Mouse (Mus musculus) embryonic facial prominence, embryonic 12.5 days (tissue): Measurements from ENCODE around the gene Nrp2. TPM values are rescaled to one million over a fixed set of nuclear protein-coding genes. Genes with fewer than 3 reads are reported as not detected.
A peak's percentile ranks its signal among the peaks of the same experiment; 100 is the strongest.

Experiments
- ATAC-seq: fragments of 200-750 bp; cut with Nextera tagmentation; 2 replicates; pipeline ENCODE4 v1.8.0; 2017; ENCODE audit not compliant: insufficient number of reproducible peaks, insufficient read depth, low FRiP score, low TSS enrichment
- H3K27ac ChIP-seq: fragments of 300-500 bp; sonication (generic); 2 replicates; pipeline ENCODE4 v1.5.1; 2016; ENCODE audit warnings: mild to moderate bottlenecking
- H3K27me3 ChIP-seq: fragments of 300-500 bp; sonication (generic); 2 replicates; pipeline ENCODE4 v1.6.1; 2016; ENCODE audit warnings: mild to moderate bottlenecking, moderate library complexity
- H3K36me3 ChIP-seq: fragments of 300-500 bp; sonication (generic); 2 replicates; pipeline ENCODE4 v1.6.1; 2016; ENCODE audit warnings: mild to moderate bottlenecking
- H3K4me1 ChIP-seq: fragments of 300-500 bp; sonication (generic); 2 replicates; pipeline ENCODE4 v1.6.1; 2016
- H3K4me2 ChIP-seq: fragments of 300-500 bp; sonication (generic); replicated peaks from 2 replicates; pipeline ENCODE4 v1.6.1; 2016; ENCODE audit warnings: mild to moderate bottlenecking, moderate library complexity
- H3K4me3 ChIP-seq: fragments of 300-500 bp; sonication (generic); 2 replicates; pipeline ENCODE4 v1.5.1; 2016; ENCODE audit warnings: mild to moderate bottlenecking
- H3K9ac ChIP-seq: fragments of 300-500 bp; sonication (generic); 2 replicates; pipeline ENCODE4 v1.6.1; 2016; ENCODE audit warnings: mild to moderate bottlenecking, moderate library complexity
- H3K9me3 ChIP-seq: fragments of 300-500 bp; sonication (generic); 2 replicates; pipeline ENCODE4 v1.6.1; 2016; ENCODE audit warnings: mild to moderate bottlenecking, moderate library complexity
- WGBS: fragments of 180-500 bp; shearing (Covaris S2); methylation state at CpG from one replicate; pipeline ENCODE4 v1.1.7; 2016; 5-methylcytosine and 5-hydroxymethylcytosine counted together
- polyA plus RNA-seq: library from polyadenylated mRNA; unstranded; fragments of >200 nt; fragmentation: Nextera tagmentation; extraction: Ambion mirVana; gene quantifications from 2 replicates; pipeline ENCODE4 v1.2.1, GENCODE M21; 2016

The Nrp2 gene
- 45.1 and 46.2 TPM in 2 replicates for polyA plus RNA-seq

DNA sequence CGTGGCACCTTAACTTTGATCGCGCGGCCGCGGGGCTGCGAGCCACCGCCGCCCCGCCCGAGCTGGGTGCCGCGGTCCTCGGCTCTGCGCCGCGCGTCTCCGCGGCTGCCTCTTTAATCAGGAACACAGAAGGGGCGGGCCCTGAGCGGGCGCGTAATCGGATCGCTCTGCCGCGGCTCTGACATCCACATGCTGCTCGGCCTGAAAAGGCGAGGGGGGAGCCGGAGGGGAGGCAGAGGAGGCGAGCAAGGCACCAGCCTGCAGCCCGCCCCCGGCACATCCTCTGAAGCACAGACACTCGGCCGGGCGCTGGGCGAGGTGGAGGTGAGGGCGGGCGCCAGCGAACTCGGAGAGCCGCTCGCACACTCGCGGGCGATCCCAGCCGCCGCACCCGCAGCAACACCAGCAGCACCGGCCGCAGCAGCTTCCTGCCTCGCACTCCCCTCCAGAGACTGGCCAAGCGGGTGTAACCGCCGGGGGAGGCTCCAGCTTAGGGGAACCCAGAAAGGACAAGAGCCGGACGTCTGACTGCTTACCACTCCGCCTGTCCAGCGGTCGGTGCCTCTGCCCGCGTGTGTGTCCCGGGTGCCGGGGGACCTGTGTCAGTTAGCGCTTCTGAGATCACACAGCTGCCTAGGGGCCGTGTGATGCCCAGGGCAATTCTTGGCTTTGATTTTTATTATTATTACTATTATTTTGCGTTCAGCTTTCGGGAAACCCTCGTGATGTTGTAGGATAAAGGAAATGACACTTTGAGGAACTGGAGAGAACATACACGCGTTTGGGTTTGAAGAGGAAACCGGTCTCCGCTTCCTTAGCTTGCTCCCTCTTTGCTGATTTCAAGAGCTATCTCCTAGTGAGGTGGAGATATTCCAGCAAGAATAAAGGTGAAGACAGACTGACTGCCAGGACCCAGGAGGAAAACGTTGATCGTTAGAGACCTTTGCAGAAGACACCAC lies at the start of gene Nrp2:
TSS of gene Nrp2 (plus strand) at position 128 of the 959 bp plus-strand sequence.
- Histone ChIP-seq H3K9me3 (no peaks in the 10 kb centered on the region), H3K36me3 (no peaks in the 10 kb centered on the region), H3K4me1 (peaks cover 24% of the 10 kb centered on the region), H3K4me2 (peak within 1 kb of the TSS; percentile 95), H3K27me3 (0 out of 2 replicates have a peak, but pooled peaks cover 4% of the 10 kb centered on the region), H3K27ac (peak within 1 kb of the TSS; percentile 70), H3K9ac (peak within 1 kb of the TSS; percentile 79), H3K4me3 (peak within 1 kb of the TSS; percentile 70)
- ATAC-seq = peak; percentile 77
- under 1% methylated on average over 70 of the region's 76 CpGs for WGBS

DNA sequence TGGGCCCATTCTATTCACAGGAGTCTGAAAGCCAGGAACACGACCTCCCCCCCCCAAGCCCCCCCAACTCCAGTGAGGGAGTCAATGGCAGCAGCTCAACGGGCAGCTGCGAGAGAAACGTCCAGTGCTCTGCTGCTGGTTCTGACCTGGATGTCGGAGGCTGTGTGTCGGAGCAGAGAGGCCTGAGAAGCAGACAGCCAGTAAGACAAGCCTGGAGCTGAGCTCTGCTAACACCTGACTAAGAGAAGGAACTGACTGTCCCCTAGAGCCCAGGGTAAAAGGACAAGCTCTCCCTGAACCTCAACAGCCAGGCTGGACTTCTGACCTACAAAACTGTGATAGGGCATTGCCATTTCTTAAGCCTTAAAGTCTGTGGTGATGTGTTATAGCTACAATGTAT lies 48.6 kb upstream of the Nrp2 start:
- H3K36me3 ChIP-seq = no peaks in the 10 kb centered on the region
- H3K4me2 ChIP-seq = no peak overlapping the region
- no peaks in the 10 kb centered on the region for H3K4me1 ChIP-seq
- H3K9ac ChIP-seq = no peak overlapping the region
- 64% methylated on average over 6 of the region's 6 CpGs for WGBS
- no peak overlapping the region for H3K4me3 ChIP-seq
- ATAC-seq = no peak
- H3K27me3 ChIP-seq = no peaks in the 10 kb centered on the region
- no peak overlapping the region for H3K27ac ChIP-seq
- H3K9me3 ChIP-seq = no peaks in the 10 kb centered on the region

DNA sequence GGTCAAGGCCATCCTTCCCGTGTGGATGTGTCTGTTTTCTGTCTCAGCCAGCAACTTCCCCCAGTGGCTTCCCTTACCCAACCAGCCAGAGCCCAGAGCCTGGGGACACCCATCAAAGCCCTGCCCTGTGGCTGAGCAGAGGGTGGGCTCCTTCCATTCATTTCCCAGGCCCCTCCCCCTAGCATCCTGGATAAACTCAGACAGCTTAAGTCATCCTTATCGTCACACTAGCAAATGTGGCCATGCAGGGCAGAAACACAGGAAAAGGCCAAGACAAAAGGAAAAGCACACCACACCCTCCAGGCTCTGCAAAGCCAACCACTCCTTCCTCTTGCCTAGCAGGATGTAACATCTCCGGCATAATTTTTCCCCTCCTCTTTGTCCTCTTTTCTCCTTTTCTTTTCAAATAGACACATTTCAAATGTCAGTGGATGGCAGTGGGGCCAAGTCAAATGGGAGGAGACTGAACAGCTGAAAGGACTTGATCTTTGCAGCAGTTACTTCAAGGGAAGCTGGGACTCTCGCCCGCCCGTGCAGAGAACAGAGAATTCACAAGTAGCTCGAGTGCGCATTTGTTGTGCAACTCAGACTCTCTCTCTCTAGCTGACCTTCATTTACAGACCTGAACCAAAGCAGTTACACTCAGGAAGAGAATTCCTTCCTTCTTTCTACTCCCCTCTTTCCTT lies 38.0 kb upstream of the Nrp2 start:
- Histone ChIP-seq H3K4me3 (no peak overlapping the region), H3K9me3 (peaks cover 4% of the 10 kb centered on the region; the same call in 1 of the 2 replicates), H3K4me2 (no peak overlapping the region), H3K27me3 (no peaks in the 10 kb centered on the region), H3K27ac (no peak overlapping the region), H3K36me3 (no peaks in the 10 kb centered on the region), H3K9ac (no peak overlapping the region), H3K4me1 (no peaks in the 10 kb centered on the region)
- no peak for ATAC-seq
- WGBS = 49% methylated on average over 8 of the region's 8 CpGs

DNA sequence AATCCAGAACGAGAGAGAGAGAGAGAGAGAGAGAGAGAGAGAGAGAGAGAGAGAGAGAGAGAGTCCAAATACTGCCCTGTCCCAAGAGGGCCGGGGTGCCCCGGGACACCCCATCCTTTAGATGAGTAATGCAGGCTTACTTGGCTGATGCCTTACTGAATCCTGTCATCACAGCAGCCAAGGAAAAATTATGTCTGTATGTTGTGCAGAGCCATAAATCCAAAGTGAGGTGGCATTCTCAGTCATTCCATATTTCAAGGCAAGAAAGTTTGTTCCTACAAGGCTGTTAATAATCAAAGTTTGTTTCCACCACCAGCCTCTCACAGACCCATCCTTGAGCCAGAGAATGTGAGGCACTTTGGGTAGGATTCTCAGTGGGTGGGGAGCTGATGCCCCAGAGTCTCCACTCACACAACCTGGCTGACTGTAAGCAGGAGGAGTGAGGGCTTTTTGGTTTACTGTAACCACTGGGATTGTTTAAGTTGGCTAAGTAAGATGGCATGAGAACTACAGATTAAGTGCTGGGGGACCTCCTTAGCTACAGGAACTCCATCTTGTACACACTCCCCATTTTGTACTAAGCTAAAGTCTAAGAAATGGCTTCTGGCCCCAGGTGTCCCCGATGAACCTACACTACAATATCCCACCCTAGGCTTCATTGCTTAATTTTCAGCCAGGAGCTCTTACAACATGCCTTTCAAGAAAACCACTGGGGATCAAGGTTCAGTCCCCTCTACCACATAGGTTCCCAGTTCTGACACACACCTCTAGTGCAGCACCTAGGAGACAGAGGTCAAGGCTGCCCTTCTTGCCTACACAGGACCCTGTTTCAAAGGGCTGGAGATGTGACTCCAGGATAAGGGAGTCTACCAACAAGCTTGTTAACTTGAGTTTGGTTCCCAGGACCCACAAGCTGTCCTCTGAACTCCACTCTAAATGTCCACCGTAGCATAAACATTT lies 37.0 kb upstream of the Nrp2 start:
- Histone ChIP-seq H3K4me2 (no peak overlapping the region), H3K4me3 (no peak overlapping the region), H3K9ac (no peak overlapping the region), H3K9me3 (peaks cover 4% of the 10 kb centered on the region; the same call in 1 of the 2 replicates), H3K27me3 (no peaks in the 10 kb centered on the region), H3K27ac (no peak overlapping the region), H3K36me3 (no peaks in the 10 kb centered on the region), H3K4me1 (no peaks in the 10 kb centered on the region)
- WGBS = 80% methylated on average over 5 of the region's 5 CpGs
- no peak for ATAC-seq

DNA sequence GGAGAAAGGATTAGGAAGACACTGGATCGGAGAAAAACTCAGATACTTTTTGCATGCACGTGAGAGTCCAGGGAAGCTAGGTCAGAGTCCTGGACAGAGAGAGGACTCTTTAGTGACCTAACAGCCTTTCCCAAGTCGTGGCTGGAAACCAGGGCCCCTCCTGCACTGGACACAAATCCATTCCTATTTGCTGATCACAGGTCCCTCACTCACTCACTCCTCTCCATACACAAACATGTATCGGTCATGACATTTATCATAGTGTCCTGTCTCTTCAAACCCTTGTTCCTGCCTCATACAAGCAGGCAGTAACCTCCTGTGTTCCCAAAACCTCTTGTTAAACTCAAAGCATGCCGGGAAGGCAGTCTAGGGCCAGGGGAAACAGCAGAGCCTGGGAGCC lies 36.3 kb upstream of the Nrp2 start:
- 74% methylated on average over 5 of the region's 5 CpGs for WGBS
- H3K4me3 ChIP-seq = no peak overlapping the region
- no peak for ATAC-seq

DNA sequence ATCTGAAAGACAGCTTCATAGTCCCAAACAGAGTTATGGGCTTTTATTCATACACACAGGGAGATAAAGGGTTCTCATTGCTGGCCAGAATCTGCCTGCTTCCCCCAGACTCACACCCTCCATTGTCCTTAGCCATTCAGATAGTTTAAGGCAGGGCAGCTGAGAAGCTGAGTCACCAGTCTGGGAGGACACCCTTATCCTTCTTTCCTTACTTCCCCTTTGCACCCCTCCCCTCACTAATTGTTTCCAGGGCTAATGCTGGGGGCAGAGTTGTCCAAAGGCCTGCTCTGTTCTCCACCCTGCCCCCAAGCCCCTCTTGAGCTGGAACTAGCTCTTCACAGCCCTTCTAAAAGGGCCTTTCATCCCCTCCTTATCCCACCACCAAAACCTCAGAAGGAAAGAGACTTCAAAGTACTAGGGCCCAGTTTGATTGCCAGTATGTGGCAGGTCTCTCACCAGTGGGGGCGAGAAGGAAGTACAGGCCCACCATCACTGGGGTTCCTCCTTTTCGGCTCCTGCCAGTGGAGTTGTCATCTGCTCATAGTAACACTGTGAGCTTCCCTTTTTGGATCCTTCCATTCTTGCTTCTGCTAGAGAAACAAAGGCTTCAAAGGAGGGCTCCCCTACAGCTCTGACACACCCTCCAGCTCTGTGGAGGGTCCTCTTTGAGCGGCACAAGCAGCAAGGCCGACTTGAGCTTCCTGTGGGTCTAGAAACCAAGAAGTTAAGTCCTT lies 24.3 kb upstream of the Nrp2 start:
- WGBS = 50% methylated on average over 4 of the region's 4 CpGs

More for the DNA sequence above, 36.3 kb upstream of the Nrp2 start:
- Histone ChIP-seq H3K27me3 (no peaks in the 10 kb centered on the region), H3K9me3 (peaks cover 4% of the 10 kb centered on the region; the same call in 1 of the 2 replicates), H3K27ac (no peak overlapping the region), H3K9ac (no peak overlapping the region), H3K4me2 (no peak overlapping the region), H3K4me1 (no peaks in the 10 kb centered on the region), H3K36me3 (no peaks in the 10 kb centered on the region)

DNA sequence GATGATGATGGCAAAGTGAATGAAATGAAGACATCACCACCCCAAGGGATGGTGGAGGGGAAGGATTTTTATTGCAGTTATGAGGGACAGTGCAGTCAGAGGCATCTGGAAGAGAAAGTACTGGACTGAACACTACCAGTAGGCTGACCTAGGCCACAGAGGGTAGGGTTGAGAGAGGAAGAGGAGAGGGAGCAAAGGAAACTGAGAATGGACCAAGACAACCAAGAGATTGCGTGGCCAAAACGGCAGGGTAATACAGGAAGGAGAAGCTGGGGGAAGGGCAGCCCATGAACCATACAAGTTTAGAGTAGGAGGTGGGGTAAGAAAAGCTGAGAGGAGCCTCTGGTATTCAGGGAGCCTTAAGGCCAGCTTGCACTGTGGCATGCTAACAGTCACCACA lies 23.6 kb upstream of the Nrp2 start:
- no peak overlapping the region for H3K9ac ChIP-seq
- no peaks in the 10 kb centered on the region for H3K36me3 ChIP-seq
- no peak for ATAC-seq
- H3K4me1 ChIP-seq = peaks cover 5% of the 10 kb centered on the region; the same call in 1 of the 2 replicates
- no peak overlapping the region for H3K4me3 ChIP-seq
- H3K27me3 ChIP-seq = no peaks in the 10 kb centered on the region
- no peaks in the 10 kb centered on the region for H3K9me3 ChIP-seq
- H3K4me2 ChIP-seq = no peak overlapping the region
- WGBS = 91% methylated on average over 2 of the region's 2 CpGs
- no peak overlapping the region for H3K27ac ChIP-seq

More for the DNA sequence above, 24.3 kb upstream of the Nrp2 start:
- Histone ChIP-seq H3K27me3 (no peaks in the 10 kb centered on the region), H3K4me3 (no peak overlapping the region), H3K9ac (no peak overlapping the region), H3K4me2 (no peak overlapping the region), H3K27ac (no peak overlapping the region), H3K9me3 (no peaks in the 10 kb centered on the region), H3K36me3 (no peaks in the 10 kb centered on the region), H3K4me1 (peaks cover 5% of the 10 kb centered on the region; the same call in 1 of the 2 replicates)
- ATAC-seq = 0 out of 2 replicates have a peak, but pooled peaks have one; percentile 28

DNA sequence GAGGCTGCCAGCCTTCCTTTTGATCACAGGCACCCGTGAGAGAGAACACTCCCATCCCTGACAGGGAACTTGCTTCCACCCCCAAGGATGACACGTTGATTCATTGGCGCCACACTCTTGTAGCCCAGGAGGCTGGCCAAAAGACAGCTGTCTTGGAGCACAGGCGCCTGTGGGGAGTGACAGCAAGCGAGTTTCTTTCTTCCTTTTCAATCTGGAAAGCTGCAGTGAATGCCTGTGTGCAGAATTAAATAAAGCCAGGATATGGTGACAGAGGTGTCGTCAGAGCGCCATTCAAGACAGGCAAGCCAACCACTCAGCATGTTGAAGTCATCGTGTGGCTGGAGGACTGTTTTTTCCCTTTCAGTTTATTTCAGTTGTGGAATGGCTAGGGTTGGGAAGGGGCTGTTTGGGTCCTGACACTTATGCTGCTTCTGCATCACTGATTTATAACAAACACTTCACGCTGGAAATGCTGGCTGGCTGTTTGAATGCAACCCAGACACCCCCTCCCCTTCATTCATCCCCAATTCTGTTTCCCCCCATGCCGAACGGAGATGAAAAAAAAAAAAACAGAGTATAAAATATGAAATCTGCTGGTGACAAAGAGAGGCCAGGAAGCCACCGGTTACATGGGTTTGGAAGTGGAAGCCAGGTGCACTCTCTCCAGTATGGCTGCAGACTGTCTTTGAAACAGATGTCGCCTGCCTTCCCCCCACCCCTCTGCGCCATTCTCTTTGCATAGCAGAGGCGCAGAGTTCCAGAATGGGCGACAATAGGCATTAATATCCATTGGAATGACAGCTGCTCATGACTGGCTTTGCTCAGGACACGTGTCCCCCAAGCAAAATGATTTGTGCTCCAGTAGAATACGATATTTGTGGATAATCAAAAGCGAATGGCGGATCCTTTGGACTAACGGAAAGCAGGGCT lies 20.4 kb upstream of the Nrp2 start:
- H3K36me3 ChIP-seq = no peaks in the 10 kb centered on the region
- H3K9me3 ChIP-seq = no peaks in the 10 kb centered on the region
- H3K9ac ChIP-seq = no peak overlapping the region
- no peak overlapping the region for H3K4me3 ChIP-seq
- H3K27ac ChIP-seq = no peak overlapping the region
- WGBS = 67% methylated on average over 21 of the region's 21 CpGs
- no peaks in the 10 kb centered on the region for H3K27me3 ChIP-seq
- no peak for ATAC-seq
- H3K4me2 ChIP-seq = no peak overlapping the region
- H3K4me1 ChIP-seq = peaks cover 5% of the 10 kb centered on the region; the same call in 1 of the 2 replicates

DNA sequence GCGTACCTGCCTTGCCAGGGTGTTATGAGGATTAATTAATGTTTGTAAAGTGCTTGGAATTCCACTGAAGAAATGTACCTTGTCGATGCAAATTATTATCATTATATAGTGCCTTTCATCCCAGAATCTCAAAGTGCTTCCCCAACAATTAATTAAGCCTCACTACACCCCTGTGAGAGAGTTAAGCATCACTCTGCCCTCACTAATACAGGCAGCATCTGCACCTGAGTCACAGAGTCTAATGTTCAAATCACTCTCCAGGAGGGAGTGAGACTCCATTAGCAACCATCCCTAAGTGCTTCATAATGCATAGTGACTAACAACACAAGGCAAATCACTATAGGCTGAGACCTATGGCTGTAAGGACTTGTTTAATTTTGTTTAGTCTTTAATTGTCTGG lies 19.6 kb upstream of the Nrp2 start:
- H3K36me3 ChIP-seq = no peaks in the 10 kb centered on the region
- no peaks in the 10 kb centered on the region for H3K27me3 ChIP-seq
- no peak overlapping the region for H3K27ac ChIP-seq
- H3K4me1 ChIP-seq = peaks cover 4% of the 10 kb centered on the region; the same call in 1 of the 2 replicates
- H3K9ac ChIP-seq = no peak overlapping the region
- ATAC-seq = no peak
- WGBS = 93% methylated on average over 2 of the region's 2 CpGs
- H3K9me3 ChIP-seq = no peaks in the 10 kb centered on the region
- H3K4me3 ChIP-seq = no peak overlapping the region
- H3K4me2 ChIP-seq = no peak overlapping the region

DNA sequence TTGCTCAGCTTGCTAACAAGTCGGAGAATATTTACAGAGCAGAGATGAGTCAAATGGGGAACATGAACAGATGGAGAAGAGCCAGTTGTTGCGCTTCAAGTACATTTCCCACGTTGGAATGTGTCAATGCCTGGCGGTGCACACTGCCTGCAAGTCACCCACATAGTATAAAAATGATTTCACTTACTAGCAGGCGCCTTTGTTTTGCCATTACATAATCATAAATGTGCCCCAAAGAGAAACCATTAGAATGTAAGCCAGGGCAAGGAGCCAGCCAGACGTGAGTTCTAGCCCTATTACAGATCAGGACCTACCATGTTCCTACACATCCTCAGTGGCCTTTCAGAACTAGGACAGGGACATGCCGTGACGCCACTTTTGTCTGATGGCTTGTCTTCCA lies 15.6 kb upstream of the Nrp2 start:
- Histone ChIP-seq H3K9ac (no peak overlapping the region), H3K4me3 (no peak overlapping the region), H3K36me3 (no peaks in the 10 kb centered on the region), H3K4me1 (no peaks in the 10 kb centered on the region), H3K27me3 (no peaks in the 10 kb centered on the region), H3K9me3 (no peaks in the 10 kb centered on the region), H3K27ac (no peak overlapping the region), H3K4me2 (no peak overlapping the region)
- no peak for ATAC-seq
- WGBS = 86% methylated on average over 8 of the region's 8 CpGs
